Mouse (Mus musculus) embryonic facial prominence, embryonic 14.5 days (tissue): ENCODE measurements around the gene Slc27a3. TPM values are rescaled to one million over a fixed set of nuclear protein-coding genes. Genes with fewer than 3 reads are reported as not detected.
"Not testable (repeated sequence)": the region's sequence is repeated elsewhere in the genome, so short reads cannot be mapped to it uniquely, and the experiment has no call there.

Experiments
- ATAC-seq: fragments of 200-750 bp; cut with Nextera tagmentation; 2 replicates; pipeline ENCODE4 v1.8.0; 2017; ENCODE audit warnings: low read depth, moderate number of reproducible peaks, moderate TSS enrichment
- DNase-seq: peaks from one replicate; pipeline ENCODE4 v3.0.0-alpha.2; 2015; ENCODE audit warnings: low spot score
- H3K27ac ChIP-seq: fragments of 300-500 bp; sonication (generic); replicated peaks from 2 replicates; pipeline ENCODE4 v1.5.1; 2014; ENCODE audit warnings: low read depth, mild to moderate bottlenecking, low read length, moderate library complexity
- H3K27me3 ChIP-seq: fragments of 300-500 bp; sonication (generic); replicated peaks from 2 replicates; pipeline ENCODE4 v1.6.1; 2014; ENCODE audit warnings: low read length; ENCODE audit not compliant: control insufficient read depth, insufficient read depth
- H3K36me3 ChIP-seq: fragments of 300-500 bp; sonication (generic); 2 replicates; pipeline ENCODE4 v1.6.1; 2014; ENCODE audit warnings: low read length, mixed read lengths; ENCODE audit not compliant: control insufficient read depth, insufficient read depth
- H3K4me1 ChIP-seq: fragments of 300-500 bp; sonication (generic); 2 replicates; pipeline ENCODE4 v1.6.1; 2014; ENCODE audit warnings: antibody characterized with exemption, low read length; ENCODE audit not compliant: control insufficient read depth, insufficient read depth
- H3K4me2 ChIP-seq: fragments of 300-500 bp; sonication (generic); 2 replicates; pipeline ENCODE4 v1.6.1; 2014; ENCODE audit warnings: low read depth, mild to moderate bottlenecking, low read length, moderate library complexity, mixed read lengths
- H3K4me3 ChIP-seq: fragments of 300-500 bp; sonication (generic); 2 replicates; pipeline ENCODE4 v1.5.1; 2014; ENCODE audit warnings: low read depth, mild to moderate bottlenecking, low read length
- H3K9ac ChIP-seq: fragments of 300-500 bp; sonication (generic); 2 replicates; pipeline ENCODE4 v1.6.1; 2014; ENCODE audit warnings: low read depth, mild to moderate bottlenecking, low read length, moderate library complexity, mixed read lengths
- H3K9me3 ChIP-seq: fragments of 300-500 bp; sonication (generic); 2 replicates; pipeline ENCODE4 v1.6.1; 2016; ENCODE audit warnings: low read length; ENCODE audit not compliant: control insufficient read depth
- WGBS: fragments of 180-500 bp; shearing (Covaris S2); extraction: QIAGEN DNeasy Blood & Tissue Kit; methylation state at CpG from one replicate; pipeline ENCODE4 v1.1.7; 2014; 5-methylcytosine and 5-hydroxymethylcytosine counted together
- polyA plus RNA-seq: library from polyadenylated mRNA; unstranded; fragments of >200 nt; fragmentation: Nextera tagmentation; extraction: Ambion mirVana; gene quantifications from 2 replicates; pipeline ENCODE4 v1.2.1, GENCODE M21; 2014

Slc27a3 gene
- polyA plus RNA-seq, 1 experiment from 2014 or later: 24.3 TPM

GRCm38 (mm10) chr3:90342853-90343252, 46.9 kb downstream of the Slc27a3 start:
- WGBS: 66% methylated on average over 2 of the region's 2 CpGs

GRCm38 (mm10) chr3:90340177-90340576, 49.6 kb downstream of the Slc27a3 start:
- Histone ChIP-seq H3K9me3 (0 out of 2 replicates have a peak, but pooled peaks cover 3% of the 10 kb centered on the region), H3K27me3 (no peaks in the 10 kb centered on the region), H3K4me2 (no peak overlapping the region), H3K4me3 (no peak overlapping the region), H3K9ac (no peak overlapping the region), H3K4me1 (no peaks in the 10 kb centered on the region), H3K27ac (no peak overlapping the region), H3K36me3 (peaks cover 14% of the 10 kb centered on the region)
- DNase-seq (no peak), ATAC-seq (no peak)

More at GRCm38 (mm10) chr3:90342853-90343252, 46.9 kb downstream of the Slc27a3 start:
- H3K4me1 ChIP-seq, H3K4me3 ChIP-seq, H3K27me3 ChIP-seq, H3K27ac ChIP-seq, ATAC-seq, DNase-seq, H3K9ac ChIP-seq, H3K4me2 ChIP-seq, H3K9me3 ChIP-seq: not testable (repeated sequence)
- H3K36me3 ChIP-seq: peaks cover 37% of the 10 kb centered on the region

- no peak overlapping the region for H3K27ac ChIP-seq
- 78% methylated on average over 3 of the region's 3 CpGs for WGBS
- no peak overlapping the region for H3K9ac ChIP-seq
- H3K27me3 ChIP-seq: no peaks in the 10 kb centered on the region
- H3K36me3 ChIP-seq: peaks cover 14% of the 10 kb centered on the region
- DNase-seq (no peak), ATAC-seq (no peak)
- 0 out of 2 replicates have a peak, but pooled peaks cover 3% of the 10 kb centered on the region for H3K9me3 ChIP-seq
- H3K4me3 ChIP-seq: no peak overlapping the region
- H3K4me2 ChIP-seq: no peak overlapping the region
- H3K4me1 ChIP-seq: no peaks in the 10 kb centered on the region
These were observed 51.5 kb downstream of the Slc27a3 start for GRCm38 (mm10) chr3:90338190-90338589.

GRCm38 (mm10) chr3:90335517-90335916, 54.2 kb downstream of the Slc27a3 start:
- Histone ChIP-seq H3K4me3 (no peak overlapping the region), H3K27me3 (no peaks in the 10 kb centered on the region), H3K9ac (no peak overlapping the region), H3K36me3 (no peaks in the 10 kb centered on the region), H3K27ac (no peak overlapping the region), H3K9me3 (no peaks in the 10 kb centered on the region), H3K4me2 (no peak overlapping the region), H3K4me1 (no peaks in the 10 kb centered on the region)
- DNase-seq (no peak), ATAC-seq (no peak)

Other genes with a start within 250 kb of the Slc27a3 start
- gene Rps27, start 176.3 kb downstream of the Slc27a3 start, polyA plus RNA-seq: 2,089 and 2,268 TPM in 2 replicates
- 18.1 and 19.8 TPM in 2 replicates for gene Rab13, start 176.2 kb downstream of the Slc27a3 start, polyA plus RNA-seq
- 112 and 114 TPM in 2 replicates for gene Jtb, start 158.3 kb downstream of the Slc27a3 start, polyA plus RNA-seq
- 5.2 and 6.1 TPM in 2 replicates for gene Creb3l4, start 146.4 kb downstream of the Slc27a3 start, polyA plus RNA-seq
- gene Slc39a1, start 141.8 kb downstream of the Slc27a3 start, polyA plus RNA-seq: 88.1 and 90.9 TPM in 2 replicates
- 14.2 and 14.4 TPM in 2 replicates for gene Crtc2, start 135.8 kb downstream of the Slc27a3 start, polyA plus RNA-seq
- 4.1 and 4.7 TPM in 2 replicates for gene Dennd4b, start 124.8 kb downstream of the Slc27a3 start, polyA plus RNA-seq
- gene Gatad2b, start 96.8 kb downstream of the Slc27a3 start, polyA plus RNA-seq: 13.2 and 13.4 TPM in 2 replicates
- gene Ints3, start 43.7 kb upstream of the Slc27a3 start, polyA plus RNA-seq: 26.0 and 31.8 TPM in 2 replicates
- gene Npr1, start 75.9 kb upstream of the Slc27a3 start, polyA plus RNA-seq: 6.7 and 8.2 TPM in 2 replicates
- 137 and 166 TPM in 2 replicates for gene Ilf2, start 86.2 kb upstream of the Slc27a3 start, polyA plus RNA-seq
- gene Snapin, start 101.1 kb upstream of the Slc27a3 start, polyA plus RNA-seq: 79.6 and 89.9 TPM in 2 replicates
- gene Chtop, start 119.6 kb upstream of the Slc27a3 start, polyA plus RNA-seq: 92.1 and 98.4 TPM in 2 replicates
- gene S100a1, start 124.5 kb upstream of the Slc27a3 start, polyA plus RNA-seq: 37.2 and 49.6 TPM in 2 replicates
- gene S100a13, start 124.5 kb upstream of the Slc27a3 start, polyA plus RNA-seq: 40.8 and 45.8 TPM in 2 replicates
- gene S100a14, start 136.9 kb upstream of the Slc27a3 start, polyA plus RNA-seq: 15.6 and 21.5 TPM in 2 replicates
- 182 and 201 TPM in 2 replicates for gene S100a16, start 147.3 kb upstream of the Slc27a3 start, polyA plus RNA-seq
- gene S100a3, start 170.6 kb upstream of the Slc27a3 start, polyA plus RNA-seq: 5.2 and 7.9 TPM in 2 replicates
- gene S100a2, start 200.3 kb upstream of the Slc27a3 start, polyA plus RNA-seq: not detected in 2 replicates
- gene Gm42674, start 212.0 kb upstream of the Slc27a3 start, polyA plus RNA-seq: not detected in 2 replicates
- gene S100a4, start 213.8 kb upstream of the Slc27a3 start, polyA plus RNA-seq: 16.8 and 22.9 TPM in 2 replicates
- 1.6 TPM in 1 of 2 replicates, not detected in the other for gene S100a5, start 218.6 kb upstream of the Slc27a3 start, polyA plus RNA-seq
- gene S100a6, start 222.9 kb upstream of the Slc27a3 start, polyA plus RNA-seq: 190 and 334 TPM in 2 replicates